Mouse (Mus musculus): ENCODE measurements around the gene Cib2. TPM values are rescaled to one million over a fixed set of nuclear protein-coding genes. Genes with fewer than 3 reads are reported as not detected.

Gene Cib2
- total and polyA plus RNA-seq, 3 experiments: 2.1 to 5.9 (median 2.1) TPM

- Histone ChIP-seq H3K4me3 (no peak overlapping the region), H3K4me1 (ENCODE audit: control insufficient read depth, insufficient read depth, low read length) (no peaks in the 10 kb centered on the region), H3K79me2 (replicated peaks; ENCODE audit: control insufficient read depth, insufficient read depth, low read length) (no peaks in the 10 kb centered on the region), H3K27ac (no peak overlapping the region), H3K9ac (ENCODE audit: low read depth, low read length) (no peak overlapping the region), H3K36me3 (ENCODE audit: control insufficient read depth, insufficient read depth, low read length) (no peaks in the 10 kb centered on the region), H3K27me3 (ENCODE audit: control insufficient read depth, insufficient read depth, low read length) (no peaks in the 10 kb centered on the region)
- WGBS: 77% methylated on average over 2 of the region's 2 CpGs
- intact Hi-C loops (cut with DNase I): no loop called here
- no peak for TF ChIP-seq CTCF (IDR thresholded peaks at IDR 0.05)
- no peak for TF ChIP-seq POLR2A (IDR thresholded peaks at IDR 0.05; ENCODE audit: insufficient read depth, low read depth, low read length)
- no peak for TF ChIP-seq EP300 (IDR thresholded peaks at IDR 0.05; ENCODE audit: insufficient read depth, low read depth, low read length)
- DNase-seq: no peak
Measured at GRCm38 (mm10) chr9:54555044-54555443, 5.0 kb downstream of the Cib2 start.

- WGBS: 25% methylated on average over 5 of the region's 5 CpGs
- Histone ChIP-seq H3K4me3 (no peak overlapping the region), H3K79me2 (replicated peaks; ENCODE audit: control insufficient read depth, insufficient read depth, low read length) (no peaks in the 10 kb centered on the region), H3K4me1 (ENCODE audit: control insufficient read depth, insufficient read depth, low read length) (no peaks in the 10 kb centered on the region), H3K27me3 (ENCODE audit: control insufficient read depth, insufficient read depth, low read length) (no peaks in the 10 kb centered on the region), H3K27ac (no peak overlapping the region), H3K9ac (ENCODE audit: low read depth, low read length) (no peak overlapping the region), H3K36me3 (ENCODE audit: control insufficient read depth, insufficient read depth, low read length) (no peaks in the 10 kb centered on the region)
- DNase-seq: no peak
- no peak for TF ChIP-seq POLR2A (IDR thresholded peaks at IDR 0.05; ENCODE audit: insufficient read depth, low read depth, low read length)
- TF ChIP-seq CTCF (IDR thresholded peaks at IDR 0.05): peak; percentile 52
- no peak for TF ChIP-seq EP300 (IDR thresholded peaks at IDR 0.05; ENCODE audit: insufficient read depth, low read depth, low read length)
- intact Hi-C loops (cut with DNase I): no loop called here
Measured at GRCm38 (mm10) chr9:54552409-54552808, 7.6 kb downstream of the Cib2 start.

GRCm38 (mm10) chr9:54549433-54549832 lies 10.6 kb downstream of the Cib2 start:
- no peak for DNase-seq
- H3K36me3 ChIP-seq (ENCODE audit: control insufficient read depth, insufficient read depth, low read length): no peaks in the 10 kb centered on the region
- H3K27me3 ChIP-seq (ENCODE audit: control insufficient read depth, insufficient read depth, low read length): no peaks in the 10 kb centered on the region
- intact Hi-C loops (cut with DNase I): no loop called here
- H3K4me1 ChIP-seq (ENCODE audit: control insufficient read depth, insufficient read depth, low read length): no peaks in the 10 kb centered on the region
- no peak for TF ChIP-seq CTCF (IDR thresholded peaks at IDR 0.05)
- no peak for TF ChIP-seq POLR2A (IDR thresholded peaks at IDR 0.05; ENCODE audit: insufficient read depth, low read depth, low read length)
- TF ChIP-seq EP300 (IDR thresholded peaks at IDR 0.05; ENCODE audit: insufficient read depth, low read depth, low read length): no peak
- no peak overlapping the region for H3K27ac ChIP-seq
- 89% methylated on average over 6 of the region's 6 CpGs for WGBS
- H3K79me2 ChIP-seq (replicated peaks; ENCODE audit: control insufficient read depth, insufficient read depth, low read length): no peaks in the 10 kb centered on the region
- no peak overlapping the region for H3K9ac ChIP-seq (ENCODE audit: low read depth, low read length)
- H3K4me3 ChIP-seq: no peak overlapping the region

- intact Hi-C loops (cut with DNase I): loop anchor here (2.0 kb wide), 1 partner anchor 109 kb away; no protein-coding TSS in a partner anchor
- H3K4me1 ChIP-seq (ENCODE audit: control insufficient read depth, insufficient read depth, low read length): no peaks in the 10 kb centered on the region
- peak; percentile 45 to 62 for DNase-seq
- no peaks in the 10 kb centered on the region for H3K79me2 ChIP-seq (replicated peaks; ENCODE audit: control insufficient read depth, insufficient read depth, low read length)
- TF ChIP-seq EP300 (IDR thresholded peaks at IDR 0.05; ENCODE audit: insufficient read depth, low read depth, low read length) (0 out of 2 replicates have a peak, but pooled peaks have one; percentile 27), POLR2A (IDR thresholded peaks at IDR 0.05; ENCODE audit: insufficient read depth, low read depth, low read length) (no peak), CTCF (IDR thresholded peaks at IDR 0.05) (peak; percentile 86)
- no peaks in the 10 kb centered on the region for H3K36me3 ChIP-seq (ENCODE audit: control insufficient read depth, insufficient read depth, low read length)
- no peak overlapping the region for H3K27ac ChIP-seq
- H3K27me3 ChIP-seq (ENCODE audit: control insufficient read depth, insufficient read depth, low read length): no peaks in the 10 kb centered on the region
- no peak overlapping the region for H3K9ac ChIP-seq (ENCODE audit: low read depth, low read length)
- no peak overlapping the region for H3K4me3 ChIP-seq
- WGBS: 10% methylated on average over 5 of the region's 5 CpGs
Measured at GRCm38 (mm10) chr9:54547536-54547935, 12.5 kb downstream of the Cib2 start.

GRCm38 (mm10) chr9:54544954-54545315 lies 15.1 kb downstream of the Cib2 start:
- Histone ChIP-seq H3K27ac (no peak overlapping the region), H3K79me2 (replicated peaks; ENCODE audit: control insufficient read depth, insufficient read depth, low read length) (no peaks in the 10 kb centered on the region), H3K27me3 (ENCODE audit: control insufficient read depth, insufficient read depth, low read length) (no peaks in the 10 kb centered on the region), H3K4me3 (no peak overlapping the region), H3K4me1 (ENCODE audit: control insufficient read depth, insufficient read depth, low read length) (no peaks in the 10 kb centered on the region), H3K36me3 (ENCODE audit: control insufficient read depth, insufficient read depth, low read length) (no peaks in the 10 kb centered on the region), H3K9ac (ENCODE audit: low read depth, low read length) (no peak overlapping the region)
- no peak for DNase-seq
- intact Hi-C loops (cut with DNase I): no loop called here
- WGBS: 87% methylated on average over 4 of the region's 4 CpGs
- TF ChIP-seq CTCF (IDR thresholded peaks at IDR 0.05) (no peak), POLR2A (IDR thresholded peaks at IDR 0.05; ENCODE audit: insufficient read depth, low read depth, low read length) (no peak), EP300 (IDR thresholded peaks at IDR 0.05; ENCODE audit: insufficient read depth, low read depth, low read length) (no peak)

GRCm38 (mm10) chr9:54544212-54544953 lies 15.6 kb downstream of the Cib2 start:
- no peaks in the 10 kb centered on the region for H3K79me2 ChIP-seq (replicated peaks; ENCODE audit: control insufficient read depth, insufficient read depth, low read length)
- no peak for DNase-seq
- no peaks in the 10 kb centered on the region for H3K4me1 ChIP-seq (ENCODE audit: control insufficient read depth, insufficient read depth, low read length)
- no peaks in the 10 kb centered on the region for H3K36me3 ChIP-seq (ENCODE audit: control insufficient read depth, insufficient read depth, low read length)
- no peak overlapping the region for H3K9ac ChIP-seq (ENCODE audit: low read depth, low read length)
- WGBS: 80% methylated on average over 9 of the region's 9 CpGs
- no peaks in the 10 kb centered on the region for H3K27me3 ChIP-seq (ENCODE audit: control insufficient read depth, insufficient read depth, low read length)
- no peak overlapping the region for H3K4me3 ChIP-seq
- intact Hi-C loops (cut with DNase I): no loop called here
- TF ChIP-seq POLR2A (IDR thresholded peaks at IDR 0.05; ENCODE audit: insufficient read depth, low read depth, low read length): no peak
- no peak for TF ChIP-seq CTCF (IDR thresholded peaks at IDR 0.05)
- TF ChIP-seq EP300 (IDR thresholded peaks at IDR 0.05; ENCODE audit: insufficient read depth, low read depth, low read length): no peak
- no peak overlapping the region for H3K27ac ChIP-seq

All from heart, adult 2 months (tissue).